Mouse (Mus musculus): ENCODE data around the gene Olfr1129.
"Not testable (repeated sequence)": the region's sequence is repeated elsewhere in the genome, so short reads cannot be mapped to it uniquely, and the experiment has no call there.

Olfr1129 gene

GRCm38 (mm10) chr2:87573602-87574001 lies at the start of gene Olfr1129:
Gene Olfr1129, plus strand, starts transcription at chr2:87573902.
- POLR2A ChIA-PET, CTCF ChIA-PET: not testable (repeated sequence)

GRCm38 (mm10) chr2:87525899-87526616 lies 47.6 kb upstream of the Olfr1129 start:
- POLR2A ChIA-PET = interaction anchor here in 1 of 4 experiments (1.9 kb wide), 1 partner anchor 10 kb away, joined by 7 read pairs; no protein-coding TSS in a partner anchor
- CTCF ChIA-PET = not testable (repeated sequence)

GRCm38 (mm10) chr2:87531496-87531895 lies 42.2 kb upstream of the Olfr1129 start, which contains the start of gene Olfr153:
Gene Olfr153, plus strand, starts transcription at chr2:87531796.
- ChIA-PET CTCF (no interaction called here), POLR2A (no interaction called here)

GRCm38 (mm10) chr2:87534826-87535225 lies 38.9 kb upstream of the Olfr1129 start:
- ChIA-PET CTCF (no interaction called here), POLR2A (interaction anchor here in 2 of 4 experiments (0.6 to 1.6 kb wide), 4 partner anchors 18 to 826 kb away, joined by 3 to 5 read pairs (median 4); no protein-coding TSS in a partner anchor)

GRCm38 (mm10) chr2:87545442-87545841 lies 28.3 kb upstream of the Olfr1129 start, which contains the start of gene Olfr1128:
Gene Olfr1128, minus strand, starts transcription at chr2:87545542.
- POLR2A ChIA-PET = no interaction called here
- CTCF ChIA-PET = no interaction called here

- POLR2A ChIA-PET, CTCF ChIA-PET: not testable (repeated sequence)
Measured at GRCm38 (mm10) chr2:87605912-87606311, 32.2 kb downstream of the Olfr1129 start, which contains the start of gene Olfr1130. Gene Olfr1130, plus strand, starts transcription at chr2:87606212.

- CTCF ChIA-PET = no interaction called here
- POLR2A ChIA-PET = no interaction called here
Measured at GRCm38 (mm10) chr2:87626804-87627203, 53.1 kb downstream of the Olfr1129 start, which contains the start of gene Olfr1131. Gene Olfr1131, plus strand, starts transcription at chr2:87627104.

Data from embryonic stem cell, embryonic (primary cell).